Mouse (Mus musculus) mouse embryonic stem cell (cell line): ENCODE measurements around the gene Zdhhc19.

Source experiments
- in situ Hi-C, 2 experiments: fragments of 300-500 bp; cut with MboI; formaldehyde crosslinking; loops; 1 replicate in 1 of 2; 3 replicates in 1 of 2; pipeline ENCODE4 v1.14.3; 2019 to 2020; ENCODE audit warnings: low sequenced_read_pairs in 2 of 2, low pct_unique_long_range_greater_than_20kb in 1 of 2, mixed read lengths in 1 of 2; ENCODE audit not compliant: unreplicated experiment in 1 of 2

Zdhhc19 gene

GRCm38 (mm10) chr16:32510399-32511337 is 14.6 kb downstream of the Zdhhc19 start:
- in situ Hi-C loops = loop anchor here (5.0 kb wide), 1 partner anchor 102 kb away; no protein-coding TSS in a partner anchor

DNA sequence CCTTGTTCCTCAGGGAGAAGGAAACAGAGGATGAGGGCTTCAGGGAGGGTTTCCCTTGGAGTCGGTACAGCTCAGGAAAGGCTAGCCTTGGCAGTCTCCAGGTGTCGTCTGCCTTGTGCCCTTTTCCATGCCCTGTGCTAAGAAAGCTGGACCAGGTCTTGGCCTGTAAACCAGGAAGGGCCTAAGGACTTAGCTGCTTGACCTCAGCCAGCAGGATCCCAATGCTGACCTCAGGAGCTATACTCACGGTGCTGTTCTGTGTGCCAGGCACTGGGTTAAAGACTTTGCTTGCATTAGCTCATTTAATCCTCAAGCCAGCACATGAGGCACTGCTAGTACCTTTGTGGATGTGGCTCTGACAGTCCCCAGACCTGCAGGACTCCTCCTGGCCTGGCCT is 15.3 kb downstream of the Zdhhc19 start:
- in situ Hi-C loops = loop anchor here (5.0 kb wide), 1 partner anchor 101 kb away; no protein-coding TSS in a partner anchor

DNA sequence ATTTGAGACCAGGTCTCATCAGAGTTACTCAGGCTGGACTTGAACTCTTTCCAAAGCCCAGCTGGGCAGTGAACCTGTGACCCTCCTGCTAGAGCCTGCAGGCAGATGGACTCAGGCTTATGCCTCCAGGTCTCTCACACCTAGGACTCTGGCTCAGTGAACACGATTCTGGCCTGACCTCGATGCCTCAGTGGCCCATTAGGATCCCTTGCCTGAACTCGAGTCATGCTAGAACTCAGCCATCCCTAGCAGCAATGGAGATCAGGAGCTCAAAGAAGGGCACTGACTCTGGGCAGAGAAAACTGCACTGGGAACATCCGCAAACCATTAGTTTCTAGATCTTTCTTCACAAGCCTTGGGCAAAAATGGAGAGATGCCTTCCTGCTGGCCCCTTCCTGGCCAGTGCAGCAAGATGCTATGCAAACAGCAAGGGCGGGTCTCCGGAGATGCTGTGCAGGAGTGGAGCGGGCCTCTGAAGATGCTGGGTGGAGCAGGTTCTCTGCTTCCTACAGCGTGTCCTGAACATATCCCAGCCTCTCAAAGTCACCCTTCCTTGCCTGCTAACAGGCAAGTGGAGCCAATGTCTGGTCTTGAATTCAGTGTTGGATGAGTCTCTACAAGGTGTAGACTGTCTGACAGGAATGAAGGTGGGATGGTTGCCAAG is 15.9 kb downstream of the Zdhhc19 start:
- in situ Hi-C loops = loop anchor here (5.0 kb wide), 1 partner anchor 100 kb away; no protein-coding TSS in a partner anchor

DNA sequence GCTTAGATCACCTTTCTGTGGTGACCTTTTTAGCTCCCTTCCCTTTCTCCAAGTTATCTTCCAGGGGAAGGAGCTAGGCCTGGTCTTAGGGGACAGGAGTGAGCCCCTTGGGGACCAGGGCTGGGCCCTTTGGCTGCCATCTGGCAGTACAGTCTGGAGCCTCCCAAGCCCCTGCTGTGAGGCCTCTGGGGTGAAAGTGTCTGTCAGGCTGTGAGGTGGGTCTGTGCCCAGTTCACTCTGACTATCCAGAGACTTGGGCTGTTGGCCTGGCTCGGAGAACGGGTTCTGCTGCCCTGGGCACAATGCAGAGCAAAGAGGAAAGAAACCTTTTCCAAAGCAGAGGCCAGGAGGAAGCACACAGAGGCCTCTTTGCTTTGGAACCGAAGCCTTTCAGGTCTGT is 16.9 kb downstream of the Zdhhc19 start:
- in situ Hi-C loops = loop anchor here (5.0 kb wide), 1 partner anchor 99 kb away; no protein-coding TSS in a partner anchor

GRCm38 (mm10) chr16:32513401-32513800 is 17.3 kb downstream of the Zdhhc19 start:
- in situ Hi-C loops = loop anchor here (5.0 kb wide), 1 partner anchor 99 kb away; no protein-coding TSS in a partner anchor

GRCm38 (mm10) chr16:32513948-32514347 is 17.9 kb downstream of the Zdhhc19 start:
- in situ Hi-C loops = loop anchor here (5.0 kb wide), 1 partner anchor 98 kb away; no protein-coding TSS in a partner anchor

DNA sequence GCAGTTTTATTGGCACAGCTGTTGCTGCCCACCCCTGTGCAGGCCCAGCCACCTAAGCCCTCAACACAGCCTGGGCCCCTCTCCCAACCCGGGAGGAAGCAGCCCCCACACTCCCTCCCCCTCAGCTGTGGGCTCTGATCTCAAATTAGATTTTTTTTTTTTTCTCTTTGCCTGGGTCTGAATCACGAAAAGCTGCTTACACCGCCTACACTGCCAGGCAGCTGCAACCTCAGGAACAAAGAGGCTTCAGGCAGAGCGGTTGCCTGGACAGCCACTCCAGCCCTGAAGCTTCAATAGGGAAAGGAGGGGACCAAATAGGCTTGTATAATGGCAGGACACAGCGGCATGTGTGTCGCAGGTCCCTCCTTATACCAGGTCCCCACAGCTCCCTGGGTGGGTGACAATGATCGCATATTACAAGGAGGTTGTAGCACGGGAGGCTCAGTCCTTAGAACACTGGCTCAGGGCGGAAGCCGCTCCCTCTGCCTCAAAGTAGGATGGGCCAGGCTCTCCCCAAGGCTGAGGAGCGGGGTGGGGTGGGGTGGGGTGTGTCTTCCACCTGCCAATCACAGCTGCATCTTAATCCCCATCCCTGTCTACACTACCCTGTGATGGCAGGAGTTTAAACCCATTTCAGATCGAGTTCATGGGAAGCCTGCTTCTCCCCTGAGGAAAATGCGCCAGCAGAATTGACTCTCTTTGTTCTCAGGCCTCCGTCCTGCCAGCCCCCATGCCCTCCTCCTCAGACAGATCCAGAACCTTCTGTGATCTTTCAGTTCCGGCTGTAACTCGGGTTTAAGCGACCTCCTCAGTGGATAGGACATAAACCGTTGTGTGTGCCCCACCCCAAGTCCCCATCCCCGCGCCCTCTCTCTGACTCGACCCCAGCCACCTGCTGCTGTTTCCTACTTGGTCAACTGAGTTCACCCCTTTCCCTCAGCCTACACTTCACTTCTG is 20.2 kb downstream of the Zdhhc19 start:
- in situ Hi-C loops = no loop called here

DNA sequence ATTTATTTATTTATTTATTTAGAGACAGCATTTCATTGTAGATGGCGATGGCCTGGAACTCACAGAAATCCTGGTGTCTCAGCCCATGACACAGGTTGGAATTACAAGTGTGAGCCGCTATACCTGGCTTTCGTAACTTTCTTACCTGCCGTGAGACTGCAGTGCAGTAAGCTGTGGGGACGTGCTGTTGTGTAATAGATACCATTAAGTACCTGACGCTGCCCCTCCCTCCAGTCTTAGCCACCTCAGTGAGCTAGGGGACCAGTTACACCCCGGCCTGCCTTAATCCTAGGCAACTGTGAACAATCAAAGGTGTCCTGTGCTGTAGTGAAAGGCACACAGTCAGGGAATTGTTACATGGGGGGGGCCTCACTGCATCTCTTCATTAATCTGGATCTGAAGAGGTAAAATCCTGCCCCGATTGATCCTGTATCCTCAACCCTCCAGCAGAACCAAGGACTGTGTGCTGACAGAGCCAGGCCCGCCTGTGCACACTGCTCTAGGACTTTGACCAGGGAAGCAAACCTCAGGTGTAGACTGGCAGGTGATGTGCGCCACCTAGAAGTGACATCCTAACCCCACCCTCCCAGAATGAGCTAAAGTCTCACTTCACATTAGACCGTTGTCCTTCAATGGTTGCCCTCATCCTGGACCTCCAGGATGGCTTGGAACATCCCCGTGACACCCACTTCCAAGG is 21.9 kb downstream of the Zdhhc19 start:
- in situ Hi-C loops = no loop called here

DNA sequence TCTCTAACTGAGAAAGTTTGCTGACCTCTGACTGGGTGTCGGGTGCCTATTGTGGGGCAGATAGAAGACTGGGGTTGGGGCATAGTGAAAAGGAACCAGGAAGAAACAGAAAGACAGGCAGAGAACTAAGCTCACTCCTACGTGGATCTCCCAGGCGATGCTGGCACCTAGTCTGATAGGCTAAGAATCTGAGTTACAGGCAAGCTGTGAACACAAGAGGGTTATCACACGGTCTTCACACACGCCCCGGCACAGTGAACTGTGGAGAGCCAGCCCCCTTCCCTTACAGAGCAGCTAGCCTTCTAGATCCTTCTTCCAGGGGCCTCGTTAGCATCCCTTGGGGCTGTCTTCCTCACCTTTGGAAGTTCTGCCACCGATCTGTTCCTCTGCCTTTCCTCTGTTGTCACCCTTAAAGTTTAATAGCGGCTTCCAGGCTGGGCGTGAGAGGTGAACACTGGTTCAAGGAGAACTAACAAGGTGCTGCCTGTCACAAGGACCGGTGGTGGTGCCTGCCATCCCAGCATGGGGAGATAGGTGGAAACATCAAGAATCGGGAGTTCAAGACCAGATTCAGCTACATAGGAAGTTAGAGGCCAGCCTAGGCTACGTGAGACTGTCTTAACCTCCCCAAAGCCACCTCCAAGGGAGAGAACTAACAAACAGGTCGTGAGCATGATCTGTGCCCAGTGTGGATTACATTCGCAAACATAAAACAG is 23.7 kb downstream of the Zdhhc19 start:
- in situ Hi-C loops = no loop called here

DNA sequence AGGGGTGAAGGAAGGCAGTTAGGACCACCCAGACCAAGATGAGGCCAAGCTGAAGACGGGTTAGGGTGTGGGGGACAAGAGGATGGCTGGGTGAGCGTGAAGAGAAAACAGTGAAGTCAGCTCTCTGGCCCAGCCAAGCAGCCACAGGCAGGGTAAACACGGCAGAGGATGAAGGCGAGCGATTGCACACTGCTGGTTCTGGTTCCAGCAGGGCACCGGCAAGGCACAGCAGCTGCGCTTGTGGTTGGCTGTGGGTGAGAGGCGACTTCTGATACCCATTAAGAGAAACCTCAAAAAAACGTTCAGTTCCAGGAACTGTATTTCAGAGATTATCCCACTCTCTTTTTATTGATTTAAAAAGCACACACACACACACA is 24.3 kb downstream of the Zdhhc19 start:
- in situ Hi-C loops = no loop called here

- in situ Hi-C loops = no loop called here
Observed at GRCm38 (mm10) chr16:32522578-32523194, 26.6 kb downstream of the Zdhhc19 start.

- in situ Hi-C loops = no loop called here
Observed at GRCm38 (mm10) chr16:32523462-32524243, 27.6 kb downstream of the Zdhhc19 start.

- in situ Hi-C loops = no loop called here
Observed at GRCm38 (mm10) chr16:32524244-32524615, 28.2 kb downstream of the Zdhhc19 start.

GRCm38 (mm10) chr16:32526906-32527305 is 30.8 kb downstream of the Zdhhc19 start:
- in situ Hi-C loops = no loop called here

DNA sequence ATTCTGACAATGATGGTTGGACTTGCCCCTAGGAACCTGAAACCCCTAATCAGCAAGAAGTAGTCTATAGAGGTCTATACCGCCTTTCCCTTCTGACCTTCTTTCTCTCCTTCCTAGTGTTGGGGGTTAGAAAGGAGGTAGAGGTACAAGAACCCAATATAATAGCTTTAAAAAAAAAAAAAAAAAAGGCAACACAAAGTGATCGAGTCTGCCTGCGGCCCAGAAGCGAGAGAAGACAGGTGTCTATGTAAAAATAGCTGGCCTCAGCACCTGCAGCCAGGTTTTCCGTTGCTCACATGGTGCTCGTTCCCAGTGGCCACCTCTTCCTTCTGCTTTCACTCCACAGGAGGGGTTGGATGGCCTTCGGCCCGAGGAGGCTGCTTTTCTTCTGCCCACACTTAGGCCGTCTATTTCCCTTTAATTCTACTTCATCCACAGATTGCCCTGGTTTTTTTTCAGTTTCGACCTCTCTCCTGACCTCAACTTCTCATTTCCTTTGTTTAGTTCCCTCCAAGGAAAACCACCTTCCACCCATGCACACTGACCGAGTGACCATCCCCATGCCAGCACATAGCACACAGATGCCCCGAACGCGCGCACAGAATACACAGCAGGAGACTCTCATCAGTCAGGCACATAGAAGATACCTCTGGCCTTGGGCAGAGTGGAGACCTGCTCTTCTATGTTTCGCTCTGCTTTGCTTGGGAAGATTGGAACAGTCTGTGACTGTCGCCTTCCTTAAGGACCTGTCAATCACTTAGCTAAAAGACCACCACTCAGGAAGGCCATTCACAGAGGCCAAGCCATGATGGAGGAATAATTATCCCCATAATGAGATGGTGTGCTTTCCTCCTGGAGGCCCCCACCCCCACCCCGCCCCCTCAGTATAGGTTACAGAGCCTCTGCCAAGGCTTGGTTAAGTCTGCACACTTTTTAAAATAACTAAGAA is 37.1 kb downstream of the Zdhhc19 start:
- in situ Hi-C loops = no loop called here
